Mouse (Mus musculus): Measurements from ENCODE around the gene Brf1. TPM values are rescaled to one million over a fixed set of nuclear protein-coding genes. Genes with fewer than 3 reads are reported as not detected.

Brf1 gene
- total RNA-seq, 2 experiments from 2014 or later, result 51.2 to 58.9 TPM

- DNase-seq (ENCODE audit: low spot score in 2 of 2), result no peak
These were observed 15.2 kb downstream of the Brf1 start for GRCm38 (mm10) chr12:112985346-112985745.

- peak in 1 of 2 experiments; percentile 33 for DNase-seq (ENCODE audit: low spot score in 2 of 2)
These were observed 18.5 kb downstream of the Brf1 start for GRCm38 (mm10) chr12:112982031-112982430.

- no peak for DNase-seq (ENCODE audit: low spot score in 2 of 2)
These were observed 23.3 kb downstream of the Brf1 start for GRCm38 (mm10) chr12:112977156-112977555.

GRCm38 (mm10) chr12:112976371-112977073 is 24.0 kb downstream of the Brf1 start, which contains the start of gene Btbd6:
TSS of gene Btbd6 (plus strand) at chr12:112976482.
- DNase-seq (ENCODE audit: low spot score in 2 of 2), result peak; percentile 84 to 92

GRCm38 (mm10) chr12:112974736-112975135 is 25.8 kb downstream of the Brf1 start:
- DNase-seq (ENCODE audit: low spot score in 2 of 2), result no peak

GRCm38 (mm10) chr12:112969616-112970015 is 30.9 kb downstream of the Brf1 start:
- no peak for DNase-seq (ENCODE audit: low spot score in 2 of 2)

GRCm38 (mm10) chr12:112968943-112969342 is 31.6 kb downstream of the Brf1 start:
- DNase-seq (ENCODE audit: low spot score in 2 of 2), result no peak

- no peak for DNase-seq (ENCODE audit: low spot score in 2 of 2)
These were observed 34.7 kb downstream of the Brf1 start for GRCm38 (mm10) chr12:112965783-112966182.

GRCm38 (mm10) chr12:112961872-112962271 is 38.6 kb downstream of the Brf1 start:
- no peak for DNase-seq (ENCODE audit: low spot score in 2 of 2)

GRCm38 (mm10) chr12:112961428-112961827 is 39.1 kb downstream of the Brf1 start:
- DNase-seq (ENCODE audit: low spot score in 2 of 2), result no peak

GRCm38 (mm10) chr12:112959421-112959820 is 41.1 kb downstream of the Brf1 start:
- no peak for DNase-seq (ENCODE audit: low spot score in 2 of 2)

- DNase-seq (ENCODE audit: low spot score in 2 of 2), result no peak
These were observed 42.2 kb downstream of the Brf1 start for GRCm38 (mm10) chr12:112958303-112958702.

- peak; percentile 74 to 79 for DNase-seq (ENCODE audit: low spot score in 2 of 2)
These were observed 44.7 kb downstream of the Brf1 start for GRCm38 (mm10) chr12:112955800-112956199.

- DNase-seq (ENCODE audit: low spot score in 2 of 2), result no peak
These were observed 47.5 kb downstream of the Brf1 start for GRCm38 (mm10) chr12:112952926-112953565.

- no peak for DNase-seq (ENCODE audit: low spot score in 2 of 2)
These were observed 48.1 kb downstream of the Brf1 start for GRCm38 (mm10) chr12:112952433-112952832.

- DNase-seq (ENCODE audit: low spot score in 2 of 2), result no peak
These were observed 49.2 kb downstream of the Brf1 start for GRCm38 (mm10) chr12:112951150-112951842.

- no peak for DNase-seq (ENCODE audit: low spot score in 2 of 2)
These were observed 49.8 kb downstream of the Brf1 start for GRCm38 (mm10) chr12:112950761-112951129.

GRCm38 (mm10) chr12:112950040-112950760 is 50.3 kb downstream of the Brf1 start:
- DNase-seq (ENCODE audit: low spot score in 2 of 2), result peak; percentile 90 to 94

- no peak for DNase-seq (ENCODE audit: low spot score in 2 of 2)
These were observed 53.2 kb downstream of the Brf1 start for GRCm38 (mm10) chr12:112947307-112947706.

- DNase-seq (ENCODE audit: low spot score in 2 of 2), result no peak
These were observed 56.8 kb downstream of the Brf1 start for GRCm38 (mm10) chr12:112943669-112944068.
